Mouse (Mus musculus): Measurements from ENCODE around the gene Fndc8.

Gene Fndc8

GRCm38 (mm10) chr11:82869506-82870172 is 22.3 kb upstream of the Fndc8 start:
- no peak for DNase-seq

DNA sequence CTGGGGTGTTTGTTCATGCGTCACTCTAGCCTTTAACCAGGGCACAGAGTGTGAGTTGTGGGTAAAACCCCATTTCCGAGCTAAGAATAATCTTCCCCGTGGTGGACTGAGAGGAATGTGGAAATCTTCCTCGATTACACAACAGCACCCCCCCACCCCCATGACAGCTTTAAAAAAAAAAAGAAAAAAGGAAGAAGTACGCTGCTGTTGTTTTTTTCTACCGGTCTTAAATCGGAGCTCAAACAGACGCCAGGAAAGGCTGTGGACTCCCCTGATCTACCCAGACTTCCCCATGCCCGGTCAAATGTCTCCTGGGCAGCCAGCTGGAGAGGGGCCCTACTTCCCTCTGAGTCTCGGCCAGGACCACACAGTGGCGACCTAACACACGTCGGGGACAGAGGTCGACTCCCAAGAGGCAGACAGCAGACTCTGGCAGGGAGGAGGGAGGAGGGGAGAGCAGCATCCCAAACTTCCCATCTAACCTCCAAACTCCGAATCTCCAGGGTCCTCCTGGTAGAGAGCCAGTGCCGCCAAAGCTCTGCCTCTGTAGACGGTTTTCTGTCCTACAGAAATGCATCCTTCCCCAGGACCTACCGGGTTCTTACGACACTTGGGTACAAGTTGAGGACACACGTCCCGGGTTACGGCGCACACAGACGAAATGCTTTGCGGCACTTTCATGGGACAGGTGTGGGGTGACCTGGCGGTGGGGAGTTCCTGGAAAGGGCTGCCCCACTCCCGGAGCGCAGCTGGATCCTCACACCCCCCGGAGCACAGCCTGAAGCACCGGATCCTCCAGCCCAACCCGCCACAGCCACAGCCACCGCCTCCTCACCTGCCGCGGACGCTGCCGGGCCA is 21.5 kb upstream of the Fndc8 start:
- DNase-seq = peak; percentile 63

DNA sequence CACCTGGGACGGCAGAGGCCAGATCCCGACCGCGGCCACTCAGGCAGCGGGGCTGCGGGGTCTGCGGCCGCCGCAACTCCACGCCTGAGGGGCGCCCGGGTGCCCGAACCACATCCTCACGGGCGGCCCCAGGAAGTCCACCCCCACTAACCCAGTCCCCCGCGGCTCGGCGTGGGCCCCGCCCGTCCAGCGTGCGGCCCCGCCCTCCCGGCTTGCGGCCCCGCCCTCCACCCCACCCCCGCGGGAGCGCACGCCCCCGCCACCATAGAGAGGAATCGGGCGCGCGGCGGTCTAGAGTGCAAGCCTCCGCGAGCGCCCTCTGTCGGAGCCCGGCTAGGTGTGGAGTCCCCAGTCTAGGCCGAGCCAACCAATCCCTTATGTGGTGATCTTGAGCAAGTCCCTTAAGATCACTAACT is 20.9 kb upstream of the Fndc8 start, which contains the start of gene Rffl:
Gene Rffl (minus strand): TSS at position 180 of the 416 bp plus-strand sequence.
- peak; percentile 94 for DNase-seq

- DNase-seq = no peak
Measured at GRCm38 (mm10) chr11:82874924-82875323, 17.0 kb upstream of the Fndc8 start.

- DNase-seq = no peak
Measured at GRCm38 (mm10) chr11:82875631-82876030, 16.3 kb upstream of the Fndc8 start.

DNA sequence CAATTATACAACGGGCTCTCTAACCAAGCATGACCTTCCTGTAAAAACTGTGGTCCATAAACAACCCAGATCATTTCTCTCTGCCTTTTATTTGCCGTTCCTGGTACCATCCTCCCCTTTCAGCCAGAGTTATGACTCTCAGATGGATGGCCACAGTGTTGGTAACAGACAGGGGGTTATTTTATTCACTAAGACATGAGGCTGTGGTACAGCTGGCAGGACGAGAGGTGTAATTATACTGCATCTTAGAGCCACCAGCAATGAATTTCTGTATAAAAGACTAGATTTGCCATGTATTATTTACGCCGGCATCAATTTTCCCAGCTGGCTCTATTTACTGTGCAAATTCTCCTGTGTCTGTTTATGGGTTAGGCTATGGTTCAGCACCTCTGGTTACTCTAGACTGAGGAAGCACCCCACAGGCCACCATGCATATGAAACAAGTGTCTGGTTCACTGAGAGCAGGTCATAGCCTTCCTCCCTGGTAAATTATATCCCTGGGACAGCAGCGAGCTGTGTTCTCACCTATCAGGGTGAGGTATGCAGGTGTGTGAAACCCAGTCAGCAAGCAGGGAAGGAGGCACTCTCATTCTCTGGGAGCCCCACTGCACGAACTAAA is 14.1 kb upstream of the Fndc8 start:
- no peak for DNase-seq

- no peak for DNase-seq
Measured at GRCm38 (mm10) chr11:82883180-82883579, 8.7 kb upstream of the Fndc8 start.

DNA sequence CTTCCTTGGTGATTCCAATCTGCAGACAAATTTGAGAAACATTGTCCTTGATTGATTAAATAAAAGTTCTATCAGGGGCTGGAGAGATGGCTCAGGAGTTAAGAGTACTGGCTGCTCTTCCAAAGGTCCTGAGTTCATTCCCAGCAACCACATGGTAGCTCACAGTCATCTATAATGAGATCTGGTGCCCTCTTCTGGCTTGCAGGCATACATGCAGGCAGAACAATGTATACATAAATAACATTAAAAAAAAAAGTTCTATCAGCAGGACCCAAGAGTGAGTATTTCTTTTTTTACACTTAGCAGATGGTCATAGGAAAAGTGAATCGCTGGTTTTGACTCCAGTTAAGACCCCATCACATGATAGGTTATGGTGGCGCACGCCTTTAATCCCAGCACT is 5.4 kb upstream of the Fndc8 start:
- peak; percentile 17 for DNase-seq

GRCm38 (mm10) chr11:82888491-82888946 is 3.4 kb upstream of the Fndc8 start:
- DNase-seq = no peak

- DNase-seq = peak; percentile 51
Measured at GRCm38 (mm10) chr11:82889524-82890341, 2.2 kb upstream of the Fndc8 start.

- DNase-seq = peak; percentile 95
Measured at GRCm38 (mm10) chr11:82890342-82890762, 1.6 kb upstream of the Fndc8 start, which contains the start of gene Rad51d. Gene Rad51d (minus strand): TSS chr11:82890614.

GRCm38 (mm10) chr11:82897478-82897877 is 5.6 kb downstream of the Fndc8 start:
- no peak for DNase-seq

- DNase-seq = no peak
Measured at GRCm38 (mm10) chr11:82899720-82900119, 7.8 kb downstream of the Fndc8 start.

GRCm38 (mm10) chr11:82901606-82902310 is 9.8 kb downstream of the Fndc8 start:
- DNase-seq = no peak

DNA sequence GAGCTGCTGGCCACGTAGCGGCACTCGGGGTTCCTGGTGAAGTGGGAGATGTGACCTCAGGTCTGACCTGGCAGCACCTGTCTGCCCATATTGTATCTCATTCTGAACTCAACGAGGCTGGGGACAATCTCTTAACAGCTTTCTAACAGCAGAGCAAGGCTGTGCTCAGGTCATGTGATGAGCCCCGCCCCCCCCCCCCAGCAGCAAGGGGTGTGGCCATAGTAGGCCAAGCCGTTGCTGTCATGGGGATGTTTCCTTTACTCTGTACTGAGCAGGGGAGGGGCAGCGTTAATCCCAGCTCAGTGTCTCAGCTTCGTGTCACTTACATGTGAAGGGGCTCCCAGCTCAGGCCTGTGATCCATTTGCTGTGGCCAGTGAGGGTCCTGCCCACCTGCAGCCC is 13.0 kb downstream of the Fndc8 start:
- no peak for DNase-seq

- DNase-seq = no peak
Measured at GRCm38 (mm10) chr11:82905816-82906215, 13.9 kb downstream of the Fndc8 start.

DNA sequence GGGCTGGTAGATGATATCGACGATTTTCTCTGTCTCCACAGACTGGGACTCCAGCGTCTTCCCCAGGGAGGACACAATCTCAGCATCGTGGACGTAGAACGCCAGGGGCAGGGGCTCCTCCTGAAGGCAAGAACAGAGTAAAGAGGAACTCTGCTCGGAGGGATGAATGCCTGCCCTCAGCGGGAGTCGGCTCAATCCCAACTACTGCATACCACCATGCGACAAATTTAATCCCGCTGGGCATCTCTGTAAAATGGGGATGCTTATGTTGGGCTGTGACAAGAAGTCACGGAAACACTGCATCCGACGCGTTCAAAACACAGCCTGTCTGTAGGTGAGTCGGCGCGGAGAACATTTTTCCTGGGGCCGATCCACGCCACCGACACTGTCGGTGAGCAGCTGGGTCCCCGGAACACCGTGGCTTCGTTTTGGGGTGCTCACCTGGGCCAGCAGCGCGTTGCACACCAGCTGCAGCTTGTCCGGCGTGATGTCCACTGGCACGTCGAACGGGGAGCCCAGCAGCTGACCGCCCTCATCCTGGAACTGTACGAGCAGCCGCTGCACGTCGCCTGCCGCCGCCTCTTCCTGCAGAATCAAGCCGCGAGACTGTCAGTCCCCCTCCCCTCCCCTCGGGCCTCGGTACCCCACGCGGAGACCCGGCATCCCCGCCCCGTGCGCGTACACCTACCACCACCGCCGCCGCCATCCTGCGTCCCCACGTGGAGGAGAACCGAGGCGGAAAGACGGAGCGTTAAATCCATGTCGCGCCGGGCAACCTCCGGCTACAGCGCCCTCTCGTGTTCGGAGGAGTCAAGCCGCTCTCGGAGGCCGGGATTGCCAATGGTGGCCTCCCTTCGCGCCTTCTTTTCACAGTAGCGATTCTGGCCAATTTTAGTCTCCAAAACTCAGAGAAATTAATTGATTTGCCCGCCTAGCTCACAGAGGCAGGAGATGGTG is 16.0 kb downstream of the Fndc8 start, which contains the start of gene Nle1:
Gene Nle1 (minus strand): TSS at position 761 of the 957 bp plus-strand sequence.
- peak; percentile 94 for DNase-seq

GRCm38 (mm10) chr11:82908608-82908989 is 16.7 kb downstream of the Fndc8 start:
- DNase-seq = no peak

GRCm38 (mm10) chr11:82910250-82910649 is 18.3 kb downstream of the Fndc8 start, which contains the start of gene Unc45b:
Gene Unc45b (plus strand): TSS chr11:82910550.
- no peak for DNase-seq

DNA sequence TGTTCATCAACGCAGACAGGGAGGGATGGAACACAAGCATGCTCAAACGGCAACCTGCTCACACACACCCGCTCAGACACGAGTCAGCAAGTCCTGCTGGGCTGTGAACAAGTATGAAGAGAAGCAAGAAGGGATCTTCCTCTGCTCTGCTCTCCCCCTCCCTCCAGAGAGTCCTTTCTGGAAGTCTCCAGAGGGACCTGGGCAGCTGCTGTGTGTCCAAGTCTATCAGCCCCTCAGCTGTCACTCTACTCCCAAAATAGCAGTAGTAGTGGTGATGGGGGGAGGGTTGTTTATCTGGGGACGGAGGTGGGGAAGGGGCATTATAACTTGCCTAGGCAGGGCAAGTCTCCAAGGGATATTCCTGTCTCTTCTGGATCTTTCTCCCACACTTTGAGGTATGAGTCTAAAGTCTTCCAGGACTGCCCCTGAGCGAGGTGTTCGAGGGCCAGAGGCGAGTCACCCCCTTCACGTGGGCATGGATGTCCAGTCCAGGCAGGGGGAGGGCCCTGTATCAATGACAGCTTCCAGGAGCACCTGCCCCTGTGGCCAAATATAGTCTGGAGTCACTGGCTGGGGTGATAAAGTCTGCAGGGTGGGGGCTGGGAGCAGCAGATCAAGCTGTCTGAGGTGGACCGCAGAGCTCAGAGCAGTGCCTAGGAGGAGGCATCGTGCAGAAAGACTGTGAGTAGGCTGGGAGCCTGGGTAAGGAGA is 18.9 kb downstream of the Fndc8 start:
- no peak for DNase-seq
